Mouse (Mus musculus): ENCODE results near the gene Nrsn2. TPM values are rescaled to one million over a fixed set of nuclear protein-coding genes. Genes with fewer than 3 reads are reported as not detected.
A peak's percentile ranks its signal among the peaks of the same experiment; 100 is the strongest.

Gene Nrsn2
- total RNA-seq, 2 experiments from 2014 or later, result not detected

DNA sequence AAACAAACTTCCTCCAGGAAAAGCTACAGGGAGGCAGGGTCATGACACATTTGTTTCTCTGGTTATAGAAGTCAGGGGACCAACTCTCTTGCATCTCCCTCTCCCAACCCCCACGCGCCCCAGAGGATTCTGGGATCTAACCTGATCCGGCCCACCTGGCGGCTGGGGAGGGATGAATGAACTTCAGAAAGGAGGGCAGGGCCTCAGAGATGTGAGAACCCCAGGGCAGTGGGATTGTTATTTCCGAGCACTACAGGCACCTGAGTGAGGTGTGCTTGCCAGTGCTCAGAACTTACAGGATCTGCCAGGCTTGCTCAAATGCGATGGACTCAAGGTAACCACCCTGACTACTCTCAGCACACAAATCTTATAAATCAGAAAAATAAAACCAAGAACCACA is 31.0 kb downstream of the Nrsn2 start:
- ATAC-seq (replicated peaks; ENCODE audit: low FRiP score, poor library complexity, severe bottlenecking), result no peak

- no peak for ATAC-seq (replicated peaks; ENCODE audit: low FRiP score, poor library complexity, severe bottlenecking)
Measured at GRCm38 (mm10) chr2:152344909-152345308, 31.5 kb downstream of the Nrsn2 start.

DNA sequence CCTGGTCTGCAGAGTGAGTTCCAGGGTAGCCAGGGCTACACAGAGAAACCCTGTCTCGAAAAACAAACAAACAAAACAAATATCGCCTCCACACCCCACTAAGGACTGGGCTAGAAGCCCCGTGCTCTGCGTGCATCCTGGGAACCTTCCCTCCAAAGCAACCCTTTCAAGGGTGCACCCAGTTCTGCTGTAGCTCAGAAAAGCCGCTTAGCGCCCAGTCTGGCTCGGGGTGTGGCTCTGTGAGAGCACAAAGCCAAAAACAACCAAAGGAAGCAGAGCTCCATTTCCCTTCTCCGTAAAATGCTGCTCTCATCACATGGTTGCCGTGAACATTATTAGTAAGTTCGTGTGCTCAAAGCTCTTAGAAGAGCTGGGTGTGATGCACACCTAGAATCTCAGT is 32.1 kb downstream of the Nrsn2 start:
- ATAC-seq (replicated peaks; ENCODE audit: low FRiP score, poor library complexity, severe bottlenecking), result no peak

DNA sequence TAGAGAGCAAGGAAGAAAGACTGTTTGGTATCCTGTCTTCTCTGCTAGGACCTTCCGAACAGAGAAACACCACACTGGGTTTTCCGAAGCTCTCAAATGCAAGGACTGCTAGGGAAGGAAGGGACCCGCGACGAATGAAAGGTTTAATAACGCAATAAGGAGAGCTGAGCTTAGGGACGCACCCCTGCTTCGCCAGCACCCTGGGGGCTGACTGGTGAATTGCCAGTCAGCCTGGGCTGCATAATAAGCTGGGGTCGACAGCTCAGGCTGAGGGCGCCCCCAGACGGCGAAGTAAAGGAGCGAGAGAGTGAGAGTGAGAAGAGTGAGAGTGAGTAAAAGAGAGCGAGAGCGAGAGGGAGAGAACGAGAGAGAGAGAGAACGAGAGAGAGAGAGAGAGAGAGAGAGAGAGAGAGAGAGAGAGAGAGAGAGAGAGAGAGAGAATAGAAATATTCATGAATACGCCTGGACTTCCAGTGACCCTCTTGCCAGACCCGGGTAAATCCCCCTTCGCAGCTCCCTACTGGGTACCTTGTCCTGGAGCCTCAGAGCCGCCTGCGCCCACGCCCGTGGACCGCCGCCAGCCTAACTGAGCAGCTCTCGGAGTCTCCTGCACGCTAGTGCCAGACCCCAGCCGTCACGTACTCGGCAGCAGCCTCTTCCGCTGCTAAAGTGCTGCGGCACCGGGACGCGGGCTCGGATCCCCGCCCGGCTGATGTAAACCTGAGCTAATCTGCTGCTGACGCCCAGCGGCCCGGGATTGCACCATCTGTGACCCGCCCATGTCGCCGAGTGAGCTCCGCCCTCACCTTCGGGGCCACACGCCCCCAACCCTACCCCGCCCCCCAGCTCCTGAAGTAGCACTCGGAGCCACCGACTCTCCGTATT is 32.9 kb downstream of the Nrsn2 start, which contains the start of gene Trib3:
Trib3 (minus strand) TSS at position 704 of the 885 bp plus-strand sequence.
- ATAC-seq (replicated peaks; ENCODE audit: low FRiP score, poor library complexity, severe bottlenecking), result peak; percentile 79

GRCm38 (mm10) chr2:152339631-152340179 is 36.7 kb downstream of the Nrsn2 start:
- no peak for ATAC-seq (replicated peaks; ENCODE audit: low FRiP score, poor library complexity, severe bottlenecking)

GRCm38 (mm10) chr2:152338319-152338718 is 38.1 kb downstream of the Nrsn2 start:
- ATAC-seq (replicated peaks; ENCODE audit: low FRiP score, poor library complexity, severe bottlenecking), result no peak

- no peak for ATAC-seq (replicated peaks; ENCODE audit: low FRiP score, poor library complexity, severe bottlenecking)
Measured at GRCm38 (mm10) chr2:152337591-152338212, 38.7 kb downstream of the Nrsn2 start.

DNA sequence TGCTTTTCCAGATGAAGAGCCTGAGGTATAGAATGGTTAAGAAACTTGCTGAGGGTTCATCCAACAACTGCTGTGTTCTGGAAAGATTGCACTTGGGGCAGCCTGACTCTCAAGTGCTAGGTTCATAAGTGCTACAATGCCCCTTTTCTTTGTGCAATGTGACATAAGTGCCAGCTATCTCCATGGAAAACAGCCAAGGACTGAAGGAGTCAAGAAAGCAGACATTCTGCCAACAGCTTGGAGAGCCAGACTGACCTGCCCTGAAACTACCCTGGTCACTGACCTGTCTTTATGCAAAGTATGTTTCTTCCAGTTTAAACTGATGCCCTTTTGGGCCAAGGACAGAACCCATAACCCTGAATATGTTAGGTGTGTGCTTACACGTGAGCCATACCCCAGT is 39.6 kb downstream of the Nrsn2 start:
- no peak for ATAC-seq (replicated peaks; ENCODE audit: low FRiP score, poor library complexity, severe bottlenecking)

- no peak for ATAC-seq (replicated peaks; ENCODE audit: low FRiP score, poor library complexity, severe bottlenecking)
Measured at GRCm38 (mm10) chr2:152335289-152335820, 41.1 kb downstream of the Nrsn2 start.

DNA sequence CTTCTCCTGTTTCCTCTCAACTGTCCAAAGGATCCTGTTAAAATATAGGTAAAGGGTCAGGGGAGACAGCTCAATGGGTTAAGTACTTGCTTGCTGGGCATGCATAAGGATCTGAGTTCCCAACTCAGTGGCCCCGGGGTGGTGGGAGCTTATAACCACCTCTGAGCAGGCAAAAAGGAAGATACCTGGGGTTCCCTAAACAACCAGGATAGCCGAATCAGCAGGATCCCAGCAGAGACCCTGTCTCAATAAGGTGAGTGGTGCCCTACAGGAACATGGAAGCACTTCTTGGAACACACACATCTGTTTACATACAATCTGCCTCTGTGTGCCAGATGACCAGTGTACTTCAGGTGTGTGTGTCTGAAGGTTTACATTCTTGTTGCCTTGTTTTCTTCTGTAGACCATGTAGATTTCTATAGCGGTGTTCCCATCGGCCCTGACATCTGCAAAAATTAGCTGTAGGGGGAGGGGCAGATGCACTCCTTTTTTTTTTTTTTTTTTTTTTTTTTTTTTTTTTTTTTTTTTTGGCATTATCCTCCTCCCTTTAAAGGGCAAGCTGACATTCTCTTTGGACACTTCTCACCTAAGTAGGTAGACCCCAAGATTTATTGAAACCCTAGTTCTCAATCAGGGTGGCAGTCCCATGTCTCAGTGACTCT is 43.0 kb downstream of the Nrsn2 start:
- no peak for ATAC-seq (replicated peaks; ENCODE audit: low FRiP score, poor library complexity, severe bottlenecking)

DNA sequence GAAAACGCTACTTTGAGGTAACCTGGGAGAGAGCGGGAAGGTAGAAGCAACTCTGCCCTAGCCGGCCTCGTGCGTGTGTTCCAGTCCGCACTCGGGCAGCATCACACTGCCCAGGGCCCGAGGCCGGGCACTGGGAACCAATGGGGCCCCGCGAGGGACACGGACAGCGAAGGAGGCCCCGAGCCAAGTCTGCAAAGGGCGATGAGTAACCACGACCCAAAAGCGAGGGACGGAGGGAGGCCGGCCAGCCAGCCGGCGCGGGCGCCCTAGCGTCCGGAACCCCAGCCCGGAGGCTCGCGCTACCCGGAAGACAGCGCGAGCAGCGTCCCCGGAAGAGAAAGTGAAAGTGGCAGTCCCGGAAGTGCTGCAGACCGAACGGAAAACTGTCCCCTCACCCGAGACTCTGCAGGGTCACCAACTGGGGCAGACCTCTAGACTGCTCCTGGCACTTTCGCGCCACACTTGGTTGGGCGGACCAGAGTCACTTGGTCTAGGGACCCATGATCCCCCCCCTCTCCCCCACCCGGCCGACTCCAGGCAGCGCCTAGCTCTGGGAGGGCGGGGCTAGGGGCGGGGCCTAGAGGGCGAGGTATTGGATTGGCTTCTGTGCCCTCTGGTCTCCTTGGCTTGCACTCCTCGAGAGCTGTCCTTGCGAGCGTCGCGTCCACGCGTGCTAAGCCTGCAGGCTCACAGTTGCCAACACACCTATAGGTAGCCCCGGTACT is 44.2 kb downstream of the Nrsn2 start, which contains the start of gene Rbck1:
Rbck1 (minus strand) TSS at position 553 of the 725 bp plus-strand sequence.
- peak; percentile 88 for ATAC-seq (replicated peaks; ENCODE audit: low FRiP score, poor library complexity, severe bottlenecking)

GRCm38 (mm10) chr2:152330858-152331423 is 45.5 kb downstream of the Nrsn2 start:
- peak; percentile 52 for ATAC-seq (replicated peaks; ENCODE audit: low FRiP score, poor library complexity, severe bottlenecking)

GRCm38 (mm10) chr2:152327980-152328379 is 48.5 kb downstream of the Nrsn2 start:
- no peak for ATAC-seq (replicated peaks; ENCODE audit: low FRiP score, poor library complexity, severe bottlenecking)

GRCm38 (mm10) chr2:152326654-152327053 is 49.8 kb downstream of the Nrsn2 start:
- ATAC-seq (replicated peaks; ENCODE audit: low FRiP score, poor library complexity, severe bottlenecking), result no peak

- no peak for ATAC-seq (replicated peaks; ENCODE audit: low FRiP score, poor library complexity, severe bottlenecking)
Measured at GRCm38 (mm10) chr2:152326157-152326556, 50.3 kb downstream of the Nrsn2 start.

- ATAC-seq (replicated peaks; ENCODE audit: low FRiP score, poor library complexity, severe bottlenecking), result no peak
Measured at GRCm38 (mm10) chr2:152324842-152325241, 51.6 kb downstream of the Nrsn2 start.

DNA sequence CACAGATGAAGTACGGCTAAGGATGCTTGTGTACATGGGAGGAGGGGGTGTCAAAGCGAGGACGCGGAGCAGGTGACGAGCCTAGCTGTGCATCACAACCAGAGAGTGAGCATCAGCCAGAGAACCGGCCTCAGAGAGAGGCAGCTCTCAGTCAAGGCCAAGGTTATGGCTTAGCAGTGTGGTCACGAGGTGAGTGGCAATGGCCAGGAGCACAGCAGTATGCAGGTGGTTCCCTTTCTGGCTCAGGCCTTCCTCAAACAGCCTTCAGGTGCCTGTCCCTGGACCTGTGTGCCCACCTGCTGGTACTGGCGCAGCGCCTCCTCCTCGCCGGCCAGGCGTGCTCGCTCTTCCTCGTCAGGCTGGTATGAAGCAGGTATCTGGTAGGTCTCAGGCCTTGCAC is 52.5 kb downstream of the Nrsn2 start:
- ATAC-seq (replicated peaks; ENCODE audit: low FRiP score, poor library complexity, severe bottlenecking), result no peak

DNA sequence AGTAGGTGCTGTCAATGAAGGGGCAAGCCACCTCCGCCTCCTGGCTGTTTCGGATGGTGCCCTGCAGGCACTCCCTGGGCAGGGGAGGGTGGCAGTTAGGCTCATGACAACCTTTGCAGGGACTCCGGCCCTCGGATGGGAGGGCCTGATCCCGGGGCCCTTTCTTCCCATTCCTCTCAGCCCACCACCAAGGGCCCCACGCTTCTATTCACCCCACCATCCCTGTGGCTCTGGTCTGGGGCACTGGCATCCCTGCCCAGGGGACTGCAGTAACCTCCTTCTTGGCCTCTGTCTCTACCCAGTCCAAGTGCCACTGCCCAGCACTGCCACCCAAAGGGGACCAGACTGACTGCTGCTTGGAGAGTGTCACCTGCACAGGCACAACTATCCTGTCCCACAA is 54.2 kb downstream of the Nrsn2 start:
- ATAC-seq (replicated peaks; ENCODE audit: low FRiP score, poor library complexity, severe bottlenecking), result no peak

- no peak for ATAC-seq (replicated peaks; ENCODE audit: low FRiP score, poor library complexity, severe bottlenecking)
Measured at GRCm38 (mm10) chr2:152321558-152321957, 54.9 kb downstream of the Nrsn2 start.
